Mouse (Mus musculus) liver, postnatal 0 days (tissue): ENCODE measurements around the gene Fam83c.

Experiments
- CTCF ChIP-seq: sonication (generic); IDR thresholded peaks from 2 replicates; pipeline ENCODE4 v1.5.1; 2016; ENCODE audit warnings: antibody characterized with exemption, low read depth
- EP300 ChIP-seq: IDR thresholded peaks from 2 replicates; pipeline ENCODE4 v1.6.1; 2016; ENCODE audit warnings: antibody characterized with exemption, low read depth, mild to moderate bottlenecking

- TF ChIP-seq EP300, result no peak
- TF ChIP-seq CTCF, result no peak
Observed at GRCm38 (mm10) chr2:155787949-155788931, 46.4 kb downstream of the Fam83c start.
